Mouse (Mus musculus) urinary bladder, postnatal 25 days (tissue): ENCODE results near the gene Pgpep1.

ENCODE experiments used
- DNase-seq: peaks from one replicate; pipeline ENCODE4 v3.0.0; 2022; ENCODE audit warnings: low spot score

Gene Pgpep1

GRCm38 (mm10) chr8:70689892-70690390 is 29.8 kb upstream of the Pgpep1 start:
- DNase-seq, result no peak

GRCm38 (mm10) chr8:70688136-70688535 is 27.9 kb upstream of the Pgpep1 start:
- DNase-seq, result no peak

GRCm38 (mm10) chr8:70687576-70687975 is 27.4 kb upstream of the Pgpep1 start:
- no peak for DNase-seq

- no peak for DNase-seq
These were observed 24.1 kb upstream of the Pgpep1 start for GRCm38 (mm10) chr8:70684291-70684690.

GRCm38 (mm10) chr8:70682692-70683091 is 22.5 kb upstream of the Pgpep1 start:
- no peak for DNase-seq

- DNase-seq, result peak; percentile 67
These were observed 22.0 kb upstream of the Pgpep1 start for GRCm38 (mm10) chr8:70682193-70682592.

- no peak for DNase-seq
These were observed 21.2 kb upstream of the Pgpep1 start for GRCm38 (mm10) chr8:70681410-70681809.

- DNase-seq, result no peak
These were observed 19.9 kb upstream of the Pgpep1 start for GRCm38 (mm10) chr8:70680039-70680438.

- DNase-seq, result no peak
These were observed 19.2 kb upstream of the Pgpep1 start for GRCm38 (mm10) chr8:70679404-70679803.

- no peak for DNase-seq
These were observed 18.5 kb upstream of the Pgpep1 start for GRCm38 (mm10) chr8:70678679-70679078.

GRCm38 (mm10) chr8:70677451-70678080 is 17.4 kb upstream of the Pgpep1 start:
- no peak for DNase-seq

GRCm38 (mm10) chr8:70675336-70675735 is 15.1 kb upstream of the Pgpep1 start:
- no peak for DNase-seq

GRCm38 (mm10) chr8:70674716-70675115 is 14.5 kb upstream of the Pgpep1 start:
- DNase-seq, result no peak

GRCm38 (mm10) chr8:70674109-70674508 is 13.9 kb upstream of the Pgpep1 start:
- no peak for DNase-seq

GRCm38 (mm10) chr8:70673079-70673856 is 13.1 kb upstream of the Pgpep1 start, which contains the start of gene Lsm4:
Gene Lsm4, plus strand, starts transcription at chr8:70673248.
- peak; percentile 94 for DNase-seq

GRCm38 (mm10) chr8:70672325-70673078 is 12.3 kb upstream of the Pgpep1 start:
- DNase-seq, result no peak

GRCm38 (mm10) chr8:70671615-70672324 is 11.6 kb upstream of the Pgpep1 start:
- peak; percentile 45 for DNase-seq

GRCm38 (mm10) chr8:70667071-70667470 is 6.9 kb upstream of the Pgpep1 start:
- no peak for DNase-seq

- no peak for DNase-seq
These were observed 5.4 kb upstream of the Pgpep1 start for GRCm38 (mm10) chr8:70665599-70665998.

GRCm38 (mm10) chr8:70664631-70665030 is 4.4 kb upstream of the Pgpep1 start:
- no peak for DNase-seq

GRCm38 (mm10) chr8:70663691-70664090 is 3.5 kb upstream of the Pgpep1 start:
- DNase-seq, result no peak
